Mouse (Mus musculus): ENCODE data around the gene 1190005I06Rik. TPM values are rescaled to one million over a fixed set of nuclear protein-coding genes. Genes with fewer than 3 reads are reported as not detected.

Gene 1190005I06Rik
- polyA plus RNA-seq, 1 experiment from 2014 or later, result 6.0 TPM

- Histone ChIP-seq H3K27ac (no peak overlapping the region), H3K9me3 (no peaks in the 10 kb centered on the region), H3K27me3 (peaks cover 8% of the 10 kb centered on the region; the same call in 1 of the 2 replicates), H3K9ac (replicated peaks) (no peak overlapping the region), H3K36me3 (no peaks in the 10 kb centered on the region), H3K4me3 (replicated peaks) (no peak overlapping the region), H3K4me1 (replicated peaks) (peaks cover 9% of the 10 kb centered on the region), H3K4me2 (no peak overlapping the region)
- no peak; the same call in 1 of the 2 replicates for ATAC-seq (ENCODE audit: insufficient number of reproducible peaks, insufficient read depth, low FRiP score, low TSS enrichment, low read depth)
- 14% methylated on average over 5 of the region's 5 CpGs for WGBS
Observed at GRCm38 (mm10) chr8:120595963-120596362, 51.5 kb downstream of the 1190005I06Rik start.

- Histone ChIP-seq H3K36me3 (no peaks in the 10 kb centered on the region), H3K4me3 (replicated peaks) (no peak overlapping the region), H3K27me3 (peaks cover 8% of the 10 kb centered on the region; the same call in 1 of the 2 replicates), H3K27ac (no peak overlapping the region), H3K4me1 (replicated peaks) (peaks cover 15% of the 10 kb centered on the region), H3K9me3 (no peaks in the 10 kb centered on the region), H3K9ac (replicated peaks) (no peak overlapping the region), H3K4me2 (no peak overlapping the region)
- 89% methylated on average over 5 of the region's 5 CpGs for WGBS
- no peak for ATAC-seq (ENCODE audit: insufficient number of reproducible peaks, insufficient read depth, low FRiP score, low TSS enrichment, low read depth)
Observed at GRCm38 (mm10) chr8:120594571-120594970, 52.9 kb downstream of the 1190005I06Rik start.

- ATAC-seq (ENCODE audit: insufficient number of reproducible peaks, insufficient read depth, low FRiP score, low TSS enrichment, low read depth), result no peak
- no peak overlapping the region for H3K4me2 ChIP-seq
- WGBS, result 81% methylated on average over 10 of the region's 10 CpGs
- peaks cover 18% of the 10 kb centered on the region; the same call in 1 of the 2 replicates for H3K4me1 ChIP-seq (replicated peaks)
- H3K9ac ChIP-seq (replicated peaks), result no peak overlapping the region; the same call in 1 of the 2 replicates
- no peaks in the 10 kb centered on the region for H3K27me3 ChIP-seq
- H3K9me3 ChIP-seq, result no peaks in the 10 kb centered on the region
- no peak overlapping the region for H3K27ac ChIP-seq
- peaks cover 6% of the 10 kb centered on the region; the same call in 1 of the 2 replicates for H3K36me3 ChIP-seq
- H3K4me3 ChIP-seq (replicated peaks), result no peak overlapping the region
Observed at GRCm38 (mm10) chr8:120591587-120592292, 55.7 kb downstream of the 1190005I06Rik start.

DNA sequence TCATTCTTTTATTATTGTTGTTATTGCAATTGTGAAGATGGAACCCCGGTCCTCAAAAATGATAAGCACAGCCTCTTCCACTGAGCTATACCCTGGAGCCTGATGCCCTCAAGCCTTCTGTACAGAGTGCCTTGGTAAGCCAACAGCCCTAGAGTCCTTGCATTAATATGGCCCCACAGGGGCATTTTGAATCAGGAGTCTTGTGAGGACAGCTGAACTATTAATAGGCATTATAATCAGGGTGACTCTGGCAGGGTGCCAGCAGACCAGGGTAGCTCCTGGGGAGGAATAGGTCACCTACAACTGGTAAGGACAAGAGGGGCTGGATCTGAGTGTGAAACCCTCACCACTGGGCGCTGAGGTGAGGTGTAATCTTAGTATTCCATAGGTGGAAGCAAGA, 57.5 kb downstream of the 1190005I06Rik start:
- Histone ChIP-seq H3K4me1 (replicated peaks) (peaks cover 18% of the 10 kb centered on the region; the same call in 1 of the 2 replicates), H3K4me2 (peak overlapping the region; percentile 60), H3K27me3 (no peaks in the 10 kb centered on the region), H3K4me3 (replicated peaks) (peak overlapping the region; percentile 83), H3K27ac (0 out of 2 replicates have a peak overlapping the region, but pooled peaks have one; percentile 18), H3K9ac (replicated peaks) (peak overlapping the region; percentile 52), H3K9me3 (no peaks in the 10 kb centered on the region), H3K36me3 (peaks cover 22% of the 10 kb centered on the region)
- WGBS, result 55% methylated on average over 2 of the region's 2 CpGs
- ATAC-seq (ENCODE audit: insufficient number of reproducible peaks, insufficient read depth, low FRiP score, low TSS enrichment, low read depth), result no peak

DNA sequence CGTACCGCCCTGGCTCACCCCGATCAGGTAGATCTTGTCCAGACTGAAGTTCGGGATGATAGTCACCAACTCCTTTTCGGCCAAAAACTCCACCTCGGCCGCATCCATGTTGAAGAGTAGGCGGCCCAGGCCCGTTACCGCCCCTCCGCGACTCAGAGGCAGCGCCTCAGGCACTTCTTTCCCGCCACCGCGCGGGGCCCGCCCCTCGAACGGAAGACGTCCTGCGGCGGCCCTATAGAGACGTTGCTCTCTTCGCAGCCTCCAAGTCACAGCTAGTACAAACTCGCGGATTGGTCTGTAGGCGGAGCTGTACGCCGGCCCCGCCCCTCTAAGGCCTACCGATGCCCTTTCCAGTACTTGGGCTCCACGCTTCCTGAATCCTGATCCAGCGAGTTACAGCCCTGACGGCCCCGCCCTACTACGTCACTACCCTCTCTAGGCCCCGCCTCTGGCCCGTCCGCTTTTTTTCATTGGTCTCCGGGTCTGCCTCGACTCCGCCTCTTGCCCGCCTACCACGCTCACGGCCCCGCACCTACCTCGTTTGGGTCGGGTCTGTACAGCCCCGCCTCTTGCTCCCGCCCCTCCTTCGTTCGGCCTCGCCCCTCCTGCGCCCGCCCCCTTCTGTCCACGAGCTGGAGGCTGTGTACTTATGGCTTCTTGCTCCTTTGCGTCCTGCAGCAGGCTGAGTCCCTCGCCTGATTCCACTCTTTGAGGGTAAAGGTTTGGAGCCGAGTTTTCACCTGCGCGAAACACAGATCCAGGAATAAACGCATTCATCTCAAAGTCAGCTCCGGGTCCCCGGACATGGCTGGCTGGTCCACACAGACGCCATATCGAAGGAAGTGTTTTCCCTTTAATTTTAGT, 58.3 kb downstream of the 1190005I06Rik start, which contains the start of gene Gins2:
Gins2 (minus strand) TSS at position 397 of the 864 bp plus-strand sequence.
- WGBS, result under 1% methylated on average over 67 of the region's 67 CpGs
- Histone ChIP-seq H3K9me3 (no peaks in the 10 kb centered on the region), H3K27me3 (no peaks in the 10 kb centered on the region), H3K36me3 (peaks cover 29% of the 10 kb centered on the region), H3K4me2 (peak within 1 kb of the TSS; percentile 90), H3K27ac (peak within 1 kb of the TSS; percentile 85), H3K4me1 (replicated peaks) (peaks cover 18% of the 10 kb centered on the region; the same call in 1 of the 2 replicates), H3K9ac (replicated peaks) (peak within 1 kb of the TSS; percentile 81), H3K4me3 (replicated peaks) (peak within 1 kb of the TSS; percentile 83)
- ATAC-seq (ENCODE audit: insufficient number of reproducible peaks, insufficient read depth, low FRiP score, low TSS enrichment, low read depth), result peak; percentile 99

GRCm38 (mm10) chr8:120585521-120585920, 61.9 kb downstream of the 1190005I06Rik start:
- no peak for ATAC-seq (ENCODE audit: insufficient number of reproducible peaks, insufficient read depth, low FRiP score, low TSS enrichment, low read depth)
- no peak overlapping the region for H3K27ac ChIP-seq
- no peaks in the 10 kb centered on the region for H3K9me3 ChIP-seq
- peaks cover 18% of the 10 kb centered on the region; the same call in 1 of the 2 replicates for H3K4me1 ChIP-seq (replicated peaks)
- peaks cover 59% of the 10 kb centered on the region for H3K36me3 ChIP-seq
- no peaks in the 10 kb centered on the region for H3K27me3 ChIP-seq
- no peak overlapping the region for H3K4me3 ChIP-seq (replicated peaks)
- H3K4me2 ChIP-seq, result no peak overlapping the region
- H3K9ac ChIP-seq (replicated peaks), result no peak overlapping the region
- 92% methylated on average over 10 of the region's 10 CpGs for WGBS

DNA sequence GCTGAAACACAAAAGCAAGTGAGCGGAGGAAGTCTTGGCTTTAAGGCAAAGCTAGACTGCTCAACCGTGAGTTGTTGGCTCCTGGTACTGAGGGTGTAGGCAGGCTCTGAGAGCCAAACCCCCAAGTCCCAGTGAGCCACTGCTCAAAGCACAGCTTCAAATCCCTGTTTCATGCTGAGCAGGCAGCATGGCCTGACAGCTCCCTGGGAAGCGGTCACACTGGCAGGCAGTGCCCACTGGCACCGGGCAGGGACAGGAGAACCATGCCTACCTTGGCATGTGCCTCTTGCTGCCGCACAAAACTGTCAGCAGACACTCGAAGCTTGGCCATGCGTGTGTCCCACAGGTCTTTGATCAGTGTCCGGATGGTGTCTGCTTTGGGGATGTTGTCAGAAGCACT, 65.6 kb downstream of the 1190005I06Rik start:
- H3K4me2 ChIP-seq, result no peak overlapping the region
- no peaks in the 10 kb centered on the region for H3K9me3 ChIP-seq
- no peak overlapping the region for H3K4me3 ChIP-seq (replicated peaks)
- WGBS, result 91% methylated on average over 8 of the region's 8 CpGs
- peaks cover 90% of the 10 kb centered on the region for H3K36me3 ChIP-seq
- no peak overlapping the region for H3K27ac ChIP-seq
- ATAC-seq (ENCODE audit: insufficient number of reproducible peaks, insufficient read depth, low FRiP score, low TSS enrichment, low read depth), result no peak
- no peaks in the 10 kb centered on the region for H3K4me1 ChIP-seq (replicated peaks)
- H3K9ac ChIP-seq (replicated peaks), result no peak overlapping the region
- H3K27me3 ChIP-seq, result no peaks in the 10 kb centered on the region

- ATAC-seq (ENCODE audit: insufficient number of reproducible peaks, insufficient read depth, low FRiP score, low TSS enrichment, low read depth), result no peak
Observed at GRCm38 (mm10) chr8:120581329-120581728, 66.1 kb downstream of the 1190005I06Rik start.

GRCm38 (mm10) chr8:120580336-120581000, 67.0 kb downstream of the 1190005I06Rik start:
- H3K36me3 ChIP-seq, result peaks cover 93% of the 10 kb centered on the region
- ATAC-seq (ENCODE audit: insufficient number of reproducible peaks, insufficient read depth, low FRiP score, low TSS enrichment, low read depth), result no peak
- WGBS, result 90% methylated on average over 8 of the region's 8 CpGs

More at GRCm38 (mm10) chr8:120581329-120581728, 66.1 kb downstream of the 1190005I06Rik start:
- no peak overlapping the region for H3K27ac ChIP-seq
- no peak overlapping the region for H3K4me2 ChIP-seq
- H3K9me3 ChIP-seq, result no peaks in the 10 kb centered on the region
- H3K36me3 ChIP-seq, result peaks cover 91% of the 10 kb centered on the region
- WGBS, result 88% methylated on average over 12 of the region's 12 CpGs
- H3K4me3 ChIP-seq (replicated peaks), result no peak overlapping the region
- no peak overlapping the region for H3K9ac ChIP-seq (replicated peaks)
- no peaks in the 10 kb centered on the region for H3K27me3 ChIP-seq
- H3K4me1 ChIP-seq (replicated peaks), result no peaks in the 10 kb centered on the region

DNA sequence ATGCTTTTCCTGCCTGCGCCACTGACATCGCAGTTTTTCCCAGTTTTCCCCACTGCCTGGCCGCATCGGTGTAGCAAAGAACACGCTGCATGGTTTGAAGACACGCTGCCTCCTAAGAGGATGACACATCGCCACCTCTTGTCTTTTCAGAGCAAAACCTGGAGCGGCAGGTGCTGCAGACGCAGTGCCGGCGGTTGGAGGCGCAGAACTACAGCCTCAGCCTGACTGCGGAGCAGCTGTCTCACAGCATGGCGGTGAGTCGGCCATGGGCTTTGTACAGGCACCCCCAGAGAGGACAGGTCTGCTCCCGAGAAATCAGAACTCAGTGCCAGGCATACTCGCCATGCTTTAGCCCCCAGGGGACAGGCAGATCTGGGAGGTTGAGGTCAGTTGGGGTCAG, 69.6 kb downstream of the 1190005I06Rik start:
- peaks cover 17% of the 10 kb centered on the region for H3K4me1 ChIP-seq (replicated peaks)
- WGBS, result 92% methylated on average over 17 of the region's 17 CpGs
- no peak for ATAC-seq (ENCODE audit: insufficient number of reproducible peaks, insufficient read depth, low FRiP score, low TSS enrichment, low read depth)
- peaks cover 99% of the 10 kb centered on the region for H3K36me3 ChIP-seq
- H3K27ac ChIP-seq, result no peak overlapping the region
- no peaks in the 10 kb centered on the region for H3K27me3 ChIP-seq
- no peak overlapping the region for H3K4me2 ChIP-seq
- H3K9me3 ChIP-seq, result no peaks in the 10 kb centered on the region
- no peak overlapping the region for H3K4me3 ChIP-seq (replicated peaks)
- no peak overlapping the region for H3K9ac ChIP-seq (replicated peaks)

More at GRCm38 (mm10) chr8:120580336-120581000, 67.0 kb downstream of the 1190005I06Rik start:
- Histone ChIP-seq H3K27me3 (no peaks in the 10 kb centered on the region), H3K27ac (no peak overlapping the region), H3K4me3 (replicated peaks) (no peak overlapping the region), H3K4me2 (no peak overlapping the region), H3K4me1 (replicated peaks) (0 out of 2 replicates have a peak, but pooled peaks cover 3% of the 10 kb centered on the region), H3K9ac (replicated peaks) (no peak overlapping the region), H3K9me3 (no peaks in the 10 kb centered on the region)
